Mouse (Mus musculus) gastrocnemius, postnatal 10 days (tissue): Measurements from ENCODE around the gene Tmcc2. TPM values are rescaled to one million over a fixed set of nuclear protein-coding genes. Genes with fewer than 3 reads are reported as not detected.

Experiments used
- DNase-seq: peaks from one replicate; pipeline ENCODE4 v3.0.0; 2021; ENCODE audit warnings: mixed read lengths
- long read RNA-seq, 2 experiments: library from polyadenylated mRNA; stranded (forward); transcript quantifications; one replicate each; pipeline ENCODE4 v2.0.0; 2021
- total RNA-seq, 2 experiments: library from RNA; stranded (reverse); gene quantifications; 2 replicates each; pipeline ENCODE4 v1.2.3; 2021

Tmcc2 gene
- 10 to 100 TPM; 24.8 to 30.7 TPM for total RNA-seq
- long read RNA-seq, experiment 1, transcript Tmcc2-201 (5 exons, 3,410 nt), result major isoform, 23 of 40 reads
- long read RNA-seq, experiment 1, partial matches to known transcripts, result 9 of 40 reads
- long read RNA-seq, experiment 1, other reads (novel, unspliced or antisense), result 5 of 40 reads
- long read RNA-seq, experiment 2, transcript Tmcc2-201 (5 exons, 3,410 nt), result major isoform, 34 of 49 reads
- long read RNA-seq, experiment 2, partial matches to known transcripts, result 9 of 49 reads
- long read RNA-seq, experiment 2, other reads (novel, unspliced or antisense), result 4 of 49 reads

- peak; percentile 43 for DNase-seq
These were observed at the start of gene Tmcc2 for GRCm38 (mm10) chr1:132390691-132391579. TSS of gene Tmcc2 (minus strand) at chr1:132391281.

- DNase-seq, result no peak
These were observed 46.3 kb upstream of the Tmcc2 start for GRCm38 (mm10) chr1:132437389-132437788.

GRCm38 (mm10) chr1:132436960-132437359, 45.9 kb upstream of the Tmcc2 start:
- no peak for DNase-seq

- peak; percentile 36 for DNase-seq
These were observed 45.4 kb upstream of the Tmcc2 start for GRCm38 (mm10) chr1:132436320-132436958.

- no peak for DNase-seq
These were observed 43.0 kb upstream of the Tmcc2 start for GRCm38 (mm10) chr1:132434032-132434431.

GRCm38 (mm10) chr1:132433349-132433748, 42.3 kb upstream of the Tmcc2 start:
- DNase-seq, result peak; percentile 23

- peak; percentile 46 for DNase-seq
These were observed 40.6 kb upstream of the Tmcc2 start for GRCm38 (mm10) chr1:132431716-132432115.

- DNase-seq, result no peak
These were observed 39.7 kb upstream of the Tmcc2 start for GRCm38 (mm10) chr1:132430818-132431217.

- DNase-seq, result no peak
These were observed 34.5 kb upstream of the Tmcc2 start for GRCm38 (mm10) chr1:132425600-132425999.

GRCm38 (mm10) chr1:132422912-132423696, 32.0 kb upstream of the Tmcc2 start:
- no peak for DNase-seq

GRCm38 (mm10) chr1:132420662-132421061, 29.6 kb upstream of the Tmcc2 start:
- no peak for DNase-seq

GRCm38 (mm10) chr1:132420206-132420605, 29.1 kb upstream of the Tmcc2 start:
- DNase-seq, result no peak

GRCm38 (mm10) chr1:132417319-132418251, 26.5 kb upstream of the Tmcc2 start, which contains the start of gene Dstyk:
TSS of gene Dstyk (plus strand) at chr1:132417555.
- DNase-seq, result peak; percentile 92

GRCm38 (mm10) chr1:132416943-132417290, 25.8 kb upstream of the Tmcc2 start:
- DNase-seq, result no peak

- DNase-seq, result no peak
These were observed 25.3 kb upstream of the Tmcc2 start for GRCm38 (mm10) chr1:132416244-132416942.

GRCm38 (mm10) chr1:132410657-132411056, 19.6 kb upstream of the Tmcc2 start:
- DNase-seq, result no peak

GRCm38 (mm10) chr1:132401843-132402242, 10.8 kb upstream of the Tmcc2 start:
- DNase-seq, result no peak

- no peak for DNase-seq
These were observed 9.5 kb upstream of the Tmcc2 start for GRCm38 (mm10) chr1:132400538-132400937.

GRCm38 (mm10) chr1:132396705-132397104, 5.6 kb upstream of the Tmcc2 start:
- no peak for DNase-seq

- DNase-seq, result no peak
These were observed 1.8 kb upstream of the Tmcc2 start for GRCm38 (mm10) chr1:132392872-132393271.
